In the genomic region with DNA sequence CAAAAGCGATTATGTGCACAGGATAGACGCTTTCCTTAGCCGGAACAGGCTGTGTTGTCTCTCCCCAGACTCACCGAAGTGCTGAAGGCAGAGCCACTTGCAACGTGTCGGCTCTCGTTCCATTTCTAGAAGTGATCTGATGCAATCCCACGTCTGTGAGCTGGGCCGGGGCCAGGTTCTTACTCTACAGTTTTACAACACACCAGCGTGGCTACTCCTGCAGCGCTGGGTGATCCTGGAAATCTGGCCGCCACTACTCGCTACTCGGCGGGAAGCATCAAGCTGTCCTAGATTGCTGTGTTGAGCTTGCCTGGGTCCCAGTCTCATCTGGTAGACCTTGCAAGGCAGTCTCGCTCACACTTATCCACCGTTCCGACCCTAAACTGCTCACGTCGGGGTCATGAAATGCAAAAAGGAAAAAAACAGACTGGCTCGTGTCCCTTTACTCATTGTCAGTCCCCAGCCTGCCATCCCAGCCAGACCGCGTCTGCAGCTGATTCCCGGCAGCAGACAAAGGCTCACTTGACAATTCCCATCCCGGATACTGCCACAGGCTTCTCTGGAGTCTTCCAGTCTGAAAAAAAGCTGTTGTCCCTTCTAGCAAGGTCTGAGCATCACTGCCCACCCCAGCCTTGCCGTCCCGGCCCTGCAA, we compare ENCODE assay signal across 8 mouse cellular contexts. TPM values are rescaled to one million over a fixed set of nuclear protein-coding genes. Genes with fewer than 3 reads are reported as not detected.
DNase-seq lines count a peak whose midpoint lies in the region; ATAC-seq and TF ChIP-seq lines count a peak whose summit lies in the region.

No protein-coding gene starts in this region.

- ATAC-seq in embryonic facial prominence, embryonic 14.5 days (ENCODE audit: low read depth): peak; percentile 50
- peak; percentile 58 for ATAC-seq in limb, embryonic 14.5 days (ENCODE audit: low FRiP score, low read depth)
- ATAC-seq in midbrain, embryonic 14.5 days (ENCODE audit: low FRiP score, low TSS enrichment): peak; percentile 71

- TF ChIP-seq EP300 in heart, adult 2 months (IDR thresholded peaks at IDR 0.05; ENCODE audit: insufficient read depth, low read depth, low read length): no peak

- 10% methylated on average over 27 of the region's 27 CpGs for WGBS in thymus, adult 2 months
- 3% methylated on average over 27 of the region's 27 CpGs for WGBS in embryonic facial prominence, embryonic 14.5 days
- under 1% methylated on average over 27 of the region's 27 CpGs for WGBS in heart, adult 2 months
- WGBS in kidney, adult 2 months: 3% methylated on average over 27 of the region's 27 CpGs
- WGBS in limb, embryonic 14.5 days: 3% methylated on average over 27 of the region's 27 CpGs
- 3% methylated on average over 27 of the region's 27 CpGs for WGBS in midbrain, embryonic 14.5 days

- H3K27ac ChIP-seq in thymus, adult 2 months (ENCODE audit: control insufficient read depth, insufficient read depth, low read length): no peak overlapping the region
- no peak overlapping the region for H3K27ac ChIP-seq in embryonic facial prominence, embryonic 14.5 days (replicated peaks; ENCODE audit: low read depth, low read length)
- no peak overlapping the region; the same call in 1 of the 2 replicates for H3K27ac ChIP-seq in heart, adult 2 months
- H3K27ac ChIP-seq in kidney, adult 2 months (ENCODE audit: insufficient read depth, low read depth, low read length): no peak overlapping the region
- H3K27ac ChIP-seq in limb, embryonic 14.5 days (replicated peaks; ENCODE audit: low read depth, low read length): no peak overlapping the region
- H3K27ac ChIP-seq in midbrain, embryonic 14.5 days (replicated peaks; ENCODE audit: low read depth, low read length): peak overlapping the region; percentile 89

- TF ChIP-seq POLR2A in thymus, adult 2 months (IDR thresholded peaks at IDR 0.05; ENCODE audit: control insufficient read depth, extremely low read depth, insufficient read depth, low read length, poor library complexity): no peak
- no peak for TF ChIP-seq POLR2A in heart, adult 2 months (IDR thresholded peaks at IDR 0.05; ENCODE audit: insufficient read depth, low read depth, low read length)
- TF ChIP-seq POLR2A in kidney, adult 2 months (IDR thresholded peaks at IDR 0.05; ENCODE audit: low read depth, low read length): no peak
- no peak for TF ChIP-seq POLR2A in limb, embryonic 14.5 days (IDR thresholded peaks at IDR 0.05; ENCODE audit: borderline replicate concordance, extremely low read depth, insufficient read depth, insufficient read length)

- H3K4me1 ChIP-seq in thymus, adult 2 months (replicated peaks; ENCODE audit: control insufficient read depth, insufficient read depth, low read length): 0 out of 2 replicates have a peak, but pooled peaks cover 7% of the 10 kb centered on the region
- 0 out of 2 replicates have a peak, but pooled peaks cover 4% of the 10 kb centered on the region for H3K4me1 ChIP-seq in embryonic facial prominence, embryonic 14.5 days (ENCODE audit: control insufficient read depth, insufficient read depth, low read length)
- H3K4me1 ChIP-seq in heart, adult 2 months (ENCODE audit: control insufficient read depth, insufficient read depth, low read length): no peaks in the 10 kb centered on the region; the same call in none of the 2 replicates
- no peaks in the 10 kb centered on the region for H3K4me1 ChIP-seq in kidney, adult 2 months (ENCODE audit: control insufficient read depth, insufficient read depth, low read length)
- H3K4me1 ChIP-seq in limb, embryonic 14.5 days (ENCODE audit: control insufficient read depth, insufficient read depth, low read length): no peaks in the 10 kb centered on the region
- peaks cover 8% of the 10 kb centered on the region for H3K4me1 ChIP-seq in midbrain, embryonic 14.5 days (ENCODE audit: control insufficient read depth, insufficient read depth, low read length)

- no peaks in the 10 kb centered on the region for H3K79me2 ChIP-seq in heart, adult 2 months (replicated peaks; ENCODE audit: control insufficient read depth, insufficient read depth, low read length)

- DNase-seq in thymus, adult 2 months: no peak
- DNase-seq in thymus, postnatal 10 days (ENCODE audit: low spot score in 2 of 2): no peak
- DNase-seq in embryonic facial prominence, embryonic 14.5 days (ENCODE audit: low spot score): peak; percentile 77
- peak; percentile 68 to 80 for DNase-seq in heart, adult 2 months
- peak; percentile 29 for DNase-seq in kidney, adult 2 months
- peak; percentile 61 for DNase-seq in limb, embryonic 14.5 days (ENCODE audit: low spot score)
- peak; percentile 71 for DNase-seq in midbrain, embryonic 14.5 days
- DNase-seq in testis, postnatal 10 days (ENCODE audit: low spot score): peak; percentile 53

- H3K27me3 ChIP-seq in thymus, adult 2 months (ENCODE audit: control insufficient read depth, insufficient read depth, low read length): peaks cover 2% of the 10 kb centered on the region; the same call in 1 of the 2 replicates
- H3K27me3 ChIP-seq in embryonic facial prominence, embryonic 14.5 days (replicated peaks; ENCODE audit: control insufficient read depth, insufficient read depth, low read length): no peaks in the 10 kb centered on the region; the same call in 1 of the 2 replicates
- H3K27me3 ChIP-seq in heart, adult 2 months (ENCODE audit: control insufficient read depth, insufficient read depth, low read length): no peaks in the 10 kb centered on the region
- H3K27me3 ChIP-seq in kidney, adult 2 months (replicated peaks; ENCODE audit: control insufficient read depth, insufficient read depth, low read length): no peaks in the 10 kb centered on the region
- H3K27me3 ChIP-seq in limb, embryonic 14.5 days (ENCODE audit: control insufficient read depth, insufficient read depth, low read length): 0 out of 2 replicates have a peak, but pooled peaks cover 4% of the 10 kb centered on the region
- H3K27me3 ChIP-seq in midbrain, embryonic 14.5 days (ENCODE audit: control insufficient read depth, insufficient read depth, low read length): no peaks in the 10 kb centered on the region; the same call in 1 of the 2 replicates

- no peaks in the 10 kb centered on the region for H3K9me3 ChIP-seq in embryonic facial prominence, embryonic 14.5 days (ENCODE audit: control insufficient read depth, low read length)
- H3K9me3 ChIP-seq in limb, embryonic 14.5 days (ENCODE audit: control insufficient read depth, low read length): no peaks in the 10 kb centered on the region
- no peaks in the 10 kb centered on the region for H3K9me3 ChIP-seq in midbrain, embryonic 14.5 days (ENCODE audit: control insufficient read depth, low read length)

- no peaks in the 10 kb centered on the region for H3K36me3 ChIP-seq in thymus, adult 2 months (ENCODE audit: control insufficient read depth, insufficient read depth, low read length)
- no peaks in the 10 kb centered on the region for H3K36me3 ChIP-seq in embryonic facial prominence, embryonic 14.5 days (ENCODE audit: control insufficient read depth, insufficient read depth, low read length)
- no peaks in the 10 kb centered on the region for H3K36me3 ChIP-seq in heart, adult 2 months (ENCODE audit: control insufficient read depth, insufficient read depth, low read length)
- H3K36me3 ChIP-seq in kidney, adult 2 months (ENCODE audit: control insufficient read depth, insufficient read depth, low read length): no peaks in the 10 kb centered on the region
- H3K36me3 ChIP-seq in limb, embryonic 14.5 days (ENCODE audit: control insufficient read depth, insufficient read depth, low read length): no peaks in the 10 kb centered on the region
- no peaks in the 10 kb centered on the region for H3K36me3 ChIP-seq in midbrain, embryonic 14.5 days (ENCODE audit: control insufficient read depth, insufficient read depth, low read length)

- peak overlapping the region; percentile 98 for H3K4me2 ChIP-seq in embryonic facial prominence, embryonic 14.5 days (ENCODE audit: low read depth, low read length)
- peak overlapping the region; percentile 75 for H3K4me2 ChIP-seq in limb, embryonic 14.5 days (replicated peaks; ENCODE audit: low read depth, low read length, severe bottlenecking)
- H3K4me2 ChIP-seq in midbrain, embryonic 14.5 days (ENCODE audit: low read length): peak overlapping the region; percentile 78

- TF ChIP-seq CTCF in thymus, adult 2 months (IDR thresholded peaks at IDR 0.05; ENCODE audit: borderline replicate concordance, control insufficient read depth, extremely low read depth, insufficient read depth, low read length, poor library complexity): no peak
- no peak for TF ChIP-seq CTCF in heart, adult 2 months (IDR thresholded peaks at IDR 0.05)
- TF ChIP-seq CTCF in kidney, adult 2 months (conservative IDR thresholded peaks at IDR 0.05; ENCODE audit: insufficient read depth, insufficient read length, low read depth, low read length): no peak

- H3K4me3 ChIP-seq in thymus, adult 2 months (ENCODE audit: control insufficient read depth, insufficient read depth, low read length): peak overlapping the region; percentile 8; the same call in 1 of the 2 replicates
- H3K4me3 ChIP-seq in embryonic facial prominence, embryonic 14.5 days (ENCODE audit: low read depth, low read length): peak overlapping the region; percentile 50
- H3K4me3 ChIP-seq in heart, adult 2 months: peak overlapping the region; percentile 38
- peak overlapping the region; percentile 40 for H3K4me3 ChIP-seq in kidney, adult 2 months (ENCODE audit: insufficient read depth, low read depth, low read length)
- peak overlapping the region; percentile 46 for H3K4me3 ChIP-seq in limb, embryonic 14.5 days (replicated peaks; ENCODE audit: low read length)
- H3K4me3 ChIP-seq in midbrain, embryonic 14.5 days (replicated peaks; ENCODE audit: low read depth, low read length): peak overlapping the region; percentile 71

- peak overlapping the region; percentile 67 for H3K9ac ChIP-seq in embryonic facial prominence, embryonic 14.5 days (ENCODE audit: low read depth, low read length)
- peak overlapping the region; percentile 50 for H3K9ac ChIP-seq in heart, adult 2 months (ENCODE audit: low read depth, low read length)
- peak overlapping the region; percentile 52 for H3K9ac ChIP-seq in limb, embryonic 14.5 days (ENCODE audit: low read depth, low read length, severe bottlenecking)
- H3K9ac ChIP-seq in midbrain, embryonic 14.5 days (replicated peaks; ENCODE audit: low read length): peak overlapping the region; percentile 86

- intact Hi-C loops in heart, adult 2 months (cut with DNase I): no loop called here

RNA-seq across cellular contexts. Expression of gene Aldh1l2, which starts 0.6 kb away (rescaled TPM):
- 0.27 and 0.48 TPM in 2 replicates for polyA plus RNA-seq in thymus, adult 2 months (2012; rRNA removed)
- polyA plus RNA-seq in embryonic facial prominence, embryonic 14.5 days (2014; fragmentation: Nextera tagmentation; extraction: Ambion mirVana): 5.6 and 6.5 TPM in 2 replicates
- total RNA-seq in heart, adult 2 months (2021): 10 to 100 TPM in 1 of 2 experiments, 1 to 10 TPM in 1; 9.9 to 12.3 TPM
- polyA plus RNA-seq in heart, adult 2 months (2012; rRNA removed): 4.2 and 11.9 TPM in 2 replicates
- 0.87 and 1.1 TPM in 2 replicates for polyA plus RNA-seq in kidney, adult 2 months (2012; rRNA removed)
- 5.9 and 6.2 TPM in 2 replicates for polyA plus RNA-seq in limb, embryonic 14.5 days (2012; rRNA removed)
- polyA plus RNA-seq in limb, embryonic 14.5 days (2014; fragmentation: Nextera tagmentation; extraction: Ambion mirVana): 3.4 and 5.5 TPM in 2 replicates
- 16.0 and 18.5 TPM in 2 replicates for polyA plus RNA-seq in midbrain, embryonic 14.5 days (2014; fragmentation: Nextera tagmentation; extraction: Ambion mirVana)

RNA-seq across cellular contexts. Expression of gene Washc4, which starts 10.2 kb away (rescaled TPM):
- polyA plus RNA-seq in thymus, adult 2 months (2012; rRNA removed): 3.9 and 4.2 TPM in 2 replicates
- polyA plus RNA-seq in embryonic facial prominence, embryonic 14.5 days (2014; fragmentation: Nextera tagmentation; extraction: Ambion mirVana): 41.4 and 42.9 TPM in 2 replicates
- total RNA-seq in heart, adult 2 months (2021): 10 to 100 TPM; 11.4 to 13.8 TPM
- 1.8 and 3.9 TPM in 2 replicates for polyA plus RNA-seq in heart, adult 2 months (2012; rRNA removed)
- polyA plus RNA-seq in kidney, adult 2 months (2012; rRNA removed): 2.8 and 4.0 TPM in 2 replicates
- 14.2 and 16.4 TPM in 2 replicates for polyA plus RNA-seq in limb, embryonic 14.5 days (2012; rRNA removed)
- 36.2 and 39.3 TPM in 2 replicates for polyA plus RNA-seq in limb, embryonic 14.5 days (2014; fragmentation: Nextera tagmentation; extraction: Ambion mirVana)
- polyA plus RNA-seq in midbrain, embryonic 14.5 days (2014; fragmentation: Nextera tagmentation; extraction: Ambion mirVana): 20.7 and 35.0 TPM in 2 replicates

Comparison
In these comparisons a context has a peak if more than half of its experiments do, and no peak if none do; other contexts are left out.
1. DNase-seq: peak in embryonic facial prominence, embryonic 14.5 days (single experiment), heart, adult 2 months (2 of 2), kidney, adult 2 months (single experiment), limb, embryonic 14.5 days (single experiment), midbrain, embryonic 14.5 days (single experiment) and testis, postnatal 10 days (single experiment); none in thymus, adult 2 months (single experiment) and thymus, postnatal 10 days (0 of 2).
2. H3K4me3 ChIP-seq: peak in every context shown above with its lines; median percentile 71 in midbrain, embryonic 14.5 days; 50 in embryonic facial prominence, embryonic 14.5 days; 46 in limb, embryonic 14.5 days; 40 in kidney, adult 2 months; 38 in heart, adult 2 months; 8 in thymus, adult 2 months.
3. Peak in every context shown above with its lines, with median percentiles within 50 percentile points of each other: ATAC-seq, H3K4me2 ChIP-seq and H3K9ac ChIP-seq.